In the genomic region with DNA sequence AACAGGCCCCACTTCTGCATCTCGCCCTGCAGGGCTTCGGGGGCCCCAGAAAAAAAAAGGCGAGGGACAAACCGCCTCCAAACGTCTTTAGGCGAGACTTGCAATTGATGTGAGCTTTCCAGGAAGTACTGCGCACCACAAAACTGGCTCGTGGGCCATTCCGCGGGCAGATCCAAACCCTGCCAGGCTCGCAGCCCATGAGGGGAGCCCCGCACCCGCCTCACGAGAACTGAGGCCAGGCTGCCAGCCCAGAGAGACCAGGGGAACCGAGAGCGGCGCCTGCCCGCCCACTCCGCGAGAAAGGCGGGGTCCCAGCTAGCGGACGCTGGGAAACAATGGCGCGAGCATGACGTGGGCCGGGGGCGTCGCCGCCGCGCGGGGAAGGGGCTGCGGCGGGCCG, we compare ENCODE assay signal across 8 mouse cellular contexts. TPM values are rescaled to one million over a fixed set of nuclear protein-coding genes. Genes with fewer than 3 reads are reported as not detected.
A peak's percentile ranks its signal among the peaks of the same experiment; 100 is the strongest.
DNase-seq lines count a peak whose midpoint lies in the region; ATAC-seq and TF ChIP-seq lines count a peak whose summit lies in the region.

No protein-coding gene starts in this region.

- no peaks in the 10 kb centered on the region for H3K9me3 ChIP-seq in forebrain, embryonic 13.5 days (replicated peaks)
- no peaks in the 10 kb centered on the region for H3K9me3 ChIP-seq in liver, postnatal 0 days (ENCODE audit: low read length)
- H3K9me3 ChIP-seq in neural tube, embryonic 13.5 days, result no peaks in the 10 kb centered on the region

- TF ChIP-seq EP300 in liver, postnatal 0 days (IDR thresholded peaks at IDR 0.05; ENCODE audit: low read depth), result no peak

- H3K27me3 ChIP-seq in forebrain, embryonic 13.5 days, result no peaks in the 10 kb centered on the region
- H3K27me3 ChIP-seq in liver, postnatal 0 days (ENCODE audit: insufficient read depth, low read length), result no peaks in the 10 kb centered on the region
- H3K27me3 ChIP-seq in neural tube, embryonic 13.5 days, result no peaks in the 10 kb centered on the region
- no peaks in the 10 kb centered on the region for H3K27me3 ChIP-seq in testis, adult 2 months (ENCODE audit: control insufficient read depth, insufficient read depth, low read length)

- TF ChIP-seq CTCF in liver, postnatal 0 days (IDR thresholded peaks at IDR 0.05; ENCODE audit: low read depth), result no peak
- TF ChIP-seq CTCF in testis, adult 2 months (IDR thresholded peaks at IDR 0.05; ENCODE audit: control insufficient read depth, insufficient read depth, insufficient replicate concordance, low read depth, low read length), result no peak

- no peaks in the 10 kb centered on the region for H3K36me3 ChIP-seq in forebrain, embryonic 13.5 days (ENCODE audit: poor library complexity, severe bottlenecking)
- H3K36me3 ChIP-seq in liver, postnatal 0 days (replicated peaks; ENCODE audit: insufficient read depth, low read length), result no peaks in the 10 kb centered on the region; the same call in 1 of the 2 replicates
- no peaks in the 10 kb centered on the region for H3K36me3 ChIP-seq in neural tube, embryonic 13.5 days
- H3K36me3 ChIP-seq in testis, adult 2 months (ENCODE audit: control insufficient read depth, insufficient read depth, low read length), result peaks cover 2% of the 10 kb centered on the region

- intact Hi-C loops in heart, postnatal 10 days (cut with DNase I), result loop anchor here (2.0 to 5.0 kb wide), 2 partner anchors 29 to 34 kb away; no protein-coding TSS in a partner anchor

- H3K4me3 ChIP-seq in forebrain, embryonic 13.5 days, result peak overlapping the region; percentile 72
- peak overlapping the region; percentile 70 for H3K4me3 ChIP-seq in liver, postnatal 0 days (ENCODE audit: low read depth, low read length)
- peak overlapping the region; percentile 76 for H3K4me3 ChIP-seq in neural tube, embryonic 13.5 days
- peak overlapping the region; percentile 95 for H3K4me3 ChIP-seq in testis, adult 2 months (ENCODE audit: control insufficient read depth, low read depth, low read length)

- peak; percentile 93 for ATAC-seq in forebrain, embryonic 13.5 days
- ATAC-seq in liver, postnatal 0 days, result peak; percentile 81
- peak; percentile 94 for ATAC-seq in neural tube, embryonic 13.5 days (ENCODE audit: low read depth)

- under 1% methylated on average over 36 of the region's 36 CpGs for WGBS in forebrain, embryonic 13.5 days
- 0% methylated on average over 24 of the region's 36 CpGs for WGBS in liver, postnatal 0 days (ENCODE audit: insufficient replicate concordance)
- under 1% methylated on average over 35 of the region's 36 CpGs for WGBS in neural tube, embryonic 13.5 days

- peak overlapping the region; percentile 97 for H3K27ac ChIP-seq in forebrain, embryonic 13.5 days
- H3K27ac ChIP-seq in liver, postnatal 0 days (ENCODE audit: low read depth), result peak overlapping the region; percentile 98
- H3K27ac ChIP-seq in neural tube, embryonic 13.5 days (replicated peaks), result peak overlapping the region; percentile 100
- H3K27ac ChIP-seq in testis, adult 2 months (ENCODE audit: control insufficient read depth, insufficient read depth, low read depth, low read length), result peak overlapping the region; percentile 96

- peak overlapping the region; percentile 92 for H3K9ac ChIP-seq in forebrain, embryonic 13.5 days
- peak overlapping the region; percentile 98 for H3K9ac ChIP-seq in liver, postnatal 0 days (replicated peaks)
- peak overlapping the region; percentile 95 for H3K9ac ChIP-seq in neural tube, embryonic 13.5 days

- peak overlapping the region; percentile 73 for H3K4me2 ChIP-seq in forebrain, embryonic 13.5 days
- peak overlapping the region; percentile 74 for H3K4me2 ChIP-seq in liver, postnatal 0 days (ENCODE audit: low read depth, low read length)
- H3K4me2 ChIP-seq in neural tube, embryonic 13.5 days, result peak overlapping the region; percentile 63

- H3K4me1 ChIP-seq in forebrain, embryonic 13.5 days, result peaks cover 36% of the 10 kb centered on the region
- H3K4me1 ChIP-seq in liver, postnatal 0 days (ENCODE audit: insufficient read depth), result peaks cover 47% of the 10 kb centered on the region
- H3K4me1 ChIP-seq in neural tube, embryonic 13.5 days (replicated peaks), result peaks cover 43% of the 10 kb centered on the region
- no peaks in the 10 kb centered on the region for H3K4me1 ChIP-seq in testis, adult 2 months (ENCODE audit: control insufficient read depth, insufficient read depth, low read length)

- DNase-seq in CD8-positive naive resting alpha-beta T cell, adult 2 months (ENCODE audit: low read depth in 2 of 2, low spot score in 2 of 2), result peak; percentile 62 to 70
- DNase-seq in c-Kit-positive CD71-positive TER-119-negative erythroid progenitor cells, embryonic 14.5 days (ENCODE audit: low read depth), result peak; percentile 44
- DNase-seq in heart, postnatal 10 days, result peak; percentile 88 to 90
- peak; percentile 86 for DNase-seq in layer of hippocampus, adult 11-12 months (ENCODE audit: low spot score)
- peak; percentile 85 for DNase-seq in liver, postnatal 0 days

- TF ChIP-seq POLR2A in testis, adult 2 months (IDR thresholded peaks at IDR 0.05; ENCODE audit: control insufficient read depth, low read depth, low read length), result peak; percentile 45; the same call in 1 of the 2 replicates

RNA-seq across cellular contexts. Expression of a gene that starts 52.8 kb away (rescaled TPM):
- polyA plus RNA-seq in forebrain, embryonic 13.5 days (2015; fragmentation: Nextera tagmentation; extraction: Ambion mirVana), result 206 and 221 TPM in 2 replicates
- total RNA-seq in heart, postnatal 10 days (2021), result not detected
- not detected in 2 replicates for polyA plus RNA-seq in liver, postnatal 0 days (2015; fragmentation: Nextera tagmentation; extraction: Ambion mirVana)
- 680 and 687 TPM in 2 replicates for polyA plus RNA-seq in neural tube, embryonic 13.5 days (2015; fragmentation: Nextera tagmentation; extraction: Ambion mirVana)
- 0.35 and 0.37 TPM in 2 replicates for polyA plus RNA-seq in testis, adult 2 months (2012; rRNA removed)

RNA-seq across cellular contexts. Expression of a gene that starts 53.3 kb away (rescaled TPM):
- polyA plus RNA-seq in forebrain, embryonic 13.5 days (2015; fragmentation: Nextera tagmentation; extraction: Ambion mirVana), result 68.8 and 83.9 TPM in 2 replicates
- 100 to 1,000 TPM; 107 to 127 TPM for total RNA-seq in heart, postnatal 10 days (2021)
- polyA plus RNA-seq in liver, postnatal 0 days (2015; fragmentation: Nextera tagmentation; extraction: Ambion mirVana), result 30.2 and 36.1 TPM in 2 replicates
- 81.7 and 85.0 TPM in 2 replicates for polyA plus RNA-seq in neural tube, embryonic 13.5 days (2015; fragmentation: Nextera tagmentation; extraction: Ambion mirVana)
- polyA plus RNA-seq in testis, adult 2 months (2012; rRNA removed), result 38.0 and 38.6 TPM in 2 replicates

Comparison
In these comparisons a context has a peak if more than half of its experiments do, and no peak if none do; other contexts are left out.
1. Peak in every context shown above with its lines: DNase-seq, ATAC-seq, H3K4me3 ChIP-seq and H3K27ac ChIP-seq.
2. RNA of a gene that starts 52.8 kb away (polyA plus RNA-seq): 680 to 687 TPM in neural tube, embryonic 13.5 days and 206 to 221 TPM in forebrain, embryonic 13.5 days; 0.35 to 0.37 TPM in testis, adult 2 months and not detected in liver, postnatal 0 days; every median in the first group is over 100 times any median in the second.